Mouse (Mus musculus) layer of hippocampus, adult 9-10 months (tissue): ENCODE data around the gene H2-Oa.
"Not testable (repeated sequence)": the region's sequence is repeated elsewhere in the genome, so short reads cannot be mapped to it uniquely, and the experiment has no call there.

Source experiments
- DNase-seq: peaks from one replicate; pipeline ENCODE4 v3.0.0; 2022; ENCODE audit warnings: low spot score

Gene H2-Oa

DNA sequence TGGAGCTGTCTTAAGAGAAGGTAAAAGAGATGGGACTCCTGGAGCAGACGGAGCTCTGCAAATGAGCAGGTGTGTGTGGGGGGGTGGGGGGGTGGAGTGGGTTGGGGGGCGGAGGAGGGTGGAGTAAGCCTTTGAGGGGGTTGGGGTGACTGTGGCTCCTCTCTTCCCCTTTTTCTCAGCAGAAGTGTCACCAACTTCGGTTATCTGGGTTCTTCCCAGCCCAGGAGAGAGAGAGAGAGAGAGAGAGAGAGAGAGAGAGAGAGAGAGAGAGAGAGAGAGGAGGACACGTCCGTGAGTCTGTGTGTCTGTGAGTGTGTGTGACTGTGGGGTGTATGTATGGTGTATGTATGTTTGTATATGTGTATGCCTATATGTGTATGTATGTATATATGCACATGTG, 51.3 kb downstream of the H2-Oa start:
- no peak for DNase-seq

DNA sequence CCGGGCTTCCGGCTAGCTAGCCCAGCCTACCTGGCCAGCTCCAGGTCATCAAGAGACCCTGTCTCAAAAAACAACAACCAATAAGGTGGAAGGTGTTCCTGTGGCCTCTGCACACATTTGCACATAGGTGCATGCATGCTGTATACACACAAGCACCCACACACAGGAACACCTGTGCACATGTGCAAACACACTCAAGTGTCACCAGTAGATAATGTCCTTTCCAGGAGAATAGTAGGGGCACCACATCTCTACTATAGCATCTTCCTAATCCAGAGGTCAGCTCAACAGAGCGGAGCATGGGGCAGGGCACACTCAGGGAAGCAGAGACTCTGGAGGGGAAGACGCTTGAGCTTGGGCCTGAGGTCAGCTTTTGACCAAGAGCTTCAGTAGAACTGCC, 52.1 kb downstream of the H2-Oa start:
- not testable (repeated sequence) for DNase-seq
